Mouse (Mus musculus) bone marrow, adult 2 months (tissue): ENCODE results near the gene Cdc6. TPM values are rescaled to one million over a fixed set of nuclear protein-coding genes. Genes with fewer than 3 reads are reported as not detected.

Source experiments
- H3K27ac ChIP-seq: fragments of 200-500 bp; 2 replicates; pipeline ENCODE4 v1.5.1; 2012; ENCODE audit warnings: low read depth, mild to moderate bottlenecking, control low read depth, inconsistent platforms, low read length; ENCODE audit not compliant: control insufficient read depth, poor library complexity, insufficient read depth
- H3K4me1 ChIP-seq: fragments of 200-500 bp; 2 replicates; pipeline ENCODE4 v1.6.1; 2011; ENCODE audit warnings: low read length; ENCODE audit not compliant: control insufficient read depth, insufficient read depth
- H3K4me3 ChIP-seq: fragments of 200-500 bp; replicated peaks from 2 replicates; pipeline ENCODE3; 2011; ENCODE audit warnings: mild to moderate bottlenecking, low read depth, low read length, control low read depth; ENCODE audit not compliant: control insufficient read depth
- CTCF ChIP-seq: fragments of 200-500 bp; IDR thresholded peaks from 2 replicates; pipeline ENCODE4 v1.5.1; 2011; ENCODE audit warnings: low read length, control low read depth; ENCODE audit not compliant: control insufficient read depth, insufficient read depth
- POLR2A ChIP-seq: fragments of 200-500 bp; IDR thresholded peaks from 2 replicates; pipeline ENCODE4 v1.6.1; 2011; ENCODE audit warnings: low read depth, mild to moderate bottlenecking, control low read depth, low read length, borderline replicate concordance; ENCODE audit not compliant: control insufficient read depth
- WGBS: fragments of 180-500 bp; shearing (Covaris S2); methylation state at CpG from one replicate; pipeline ENCODE4 v1.1.7; 2018; 5-methylcytosine and 5-hydroxymethylcytosine counted together
- polyA plus RNA-seq: library from polyadenylated mRNA; stranded (reverse); fragments of >200 nt; gene quantifications from 2 replicates; pipeline ENCODE4 v1.2.4, GENCODE M21; 2011; ENCODE audit warnings: low replicate concordance; ENCODE audit not compliant: missing spikeins, insufficient read depth, insufficient read length

Gene Cdc6
- polyA plus RNA-seq, 1 experiment: 53.9 TPM

GRCm38 (mm10) chr11:98871416-98871815, 36.2 kb upstream of the Cdc6 start:
- TF ChIP-seq CTCF: no peak
- no peak for TF ChIP-seq POLR2A
- 65% methylated on average over 4 of the region's 4 CpGs for WGBS
- Histone ChIP-seq H3K4me1 (no peaks in the 10 kb centered on the region; the same call in 1 of the 2 replicates), H3K4me3 (no peak overlapping the region), H3K27ac (no peak overlapping the region)

- Histone ChIP-seq H3K4me1 (no peaks in the 10 kb centered on the region; the same call in 1 of the 2 replicates), H3K27ac (no peak overlapping the region), H3K4me3 (no peak overlapping the region)
- TF ChIP-seq POLR2A (no peak), CTCF (no peak)
- WGBS: 76% methylated on average over 4 of the region's 4 CpGs
Observed at GRCm38 (mm10) chr11:98872040-98872439, 35.6 kb upstream of the Cdc6 start.

GRCm38 (mm10) chr11:98873900-98874299, 33.7 kb upstream of the Cdc6 start:
- 51% methylated on average over 9 of the region's 9 CpGs for WGBS
- Histone ChIP-seq H3K27ac (no peak overlapping the region), H3K4me1 (no peaks in the 10 kb centered on the region; the same call in 1 of the 2 replicates), H3K4me3 (no peak overlapping the region)
- TF ChIP-seq CTCF (no peak), POLR2A (no peak)

GRCm38 (mm10) chr11:98877001-98877400, 30.6 kb upstream of the Cdc6 start:
- H3K4me3 ChIP-seq: no peak overlapping the region
- WGBS: 90% methylated on average over 9 of the region's 9 CpGs

GRCm38 (mm10) chr11:98887703-98888102, 19.9 kb upstream of the Cdc6 start:
- TF ChIP-seq CTCF (no peak), POLR2A (no peak)
- no peak overlapping the region for H3K27ac ChIP-seq
- H3K4me3 ChIP-seq: no peak overlapping the region
- no peaks in the 10 kb centered on the region; the same call in 1 of the 2 replicates for H3K4me1 ChIP-seq
- WGBS: 94% methylated on average over 3 of the region's 3 CpGs

More at GRCm38 (mm10) chr11:98877001-98877400, 30.6 kb upstream of the Cdc6 start:
- Histone ChIP-seq H3K27ac (no peak overlapping the region), H3K4me1 (no peaks in the 10 kb centered on the region)
- TF ChIP-seq POLR2A: no peak
- TF ChIP-seq CTCF: no peak

GRCm38 (mm10) chr11:98889077-98889476, 18.5 kb upstream of the Cdc6 start:
- Histone ChIP-seq H3K4me3 (no peak overlapping the region), H3K27ac (no peak overlapping the region), H3K4me1 (no peaks in the 10 kb centered on the region; the same call in 1 of the 2 replicates)
- 72% methylated on average over 4 of the region's 4 CpGs for WGBS
- TF ChIP-seq CTCF (no peak), POLR2A (no peak)

- H3K27ac ChIP-seq: no peak overlapping the region
- TF ChIP-seq POLR2A: no peak
- no peak for TF ChIP-seq CTCF
- no peaks in the 10 kb centered on the region; the same call in 1 of the 2 replicates for H3K4me1 ChIP-seq
- WGBS: 69% methylated on average over 5 of the region's 5 CpGs
- H3K4me3 ChIP-seq: no peak overlapping the region
Observed at GRCm38 (mm10) chr11:98889977-98890376, 17.6 kb upstream of the Cdc6 start.

GRCm38 (mm10) chr11:98892426-98892825, 15.2 kb upstream of the Cdc6 start:
- TF ChIP-seq POLR2A (no peak), CTCF (no peak)
- 91% methylated on average over 5 of the region's 5 CpGs for WGBS
- no peak overlapping the region for H3K4me3 ChIP-seq
- no peak overlapping the region for H3K27ac ChIP-seq
- no peaks in the 10 kb centered on the region; the same call in 1 of the 2 replicates for H3K4me1 ChIP-seq
